Mouse (Mus musculus): ENCODE data around the gene Emp3.
"Not testable (repeated sequence)": the region's sequence is repeated elsewhere in the genome, so short reads cannot be mapped to it uniquely, and the experiment has no call there.

Emp3 gene

GRCm38 (mm10) chr7:45921242-45921621 lies at the start of gene Emp3:
TSS of gene Emp3 (minus strand) at chr7:45921404.
- peak; percentile 81 for DNase-seq (ENCODE audit: low read depth, low spot score)

DNA sequence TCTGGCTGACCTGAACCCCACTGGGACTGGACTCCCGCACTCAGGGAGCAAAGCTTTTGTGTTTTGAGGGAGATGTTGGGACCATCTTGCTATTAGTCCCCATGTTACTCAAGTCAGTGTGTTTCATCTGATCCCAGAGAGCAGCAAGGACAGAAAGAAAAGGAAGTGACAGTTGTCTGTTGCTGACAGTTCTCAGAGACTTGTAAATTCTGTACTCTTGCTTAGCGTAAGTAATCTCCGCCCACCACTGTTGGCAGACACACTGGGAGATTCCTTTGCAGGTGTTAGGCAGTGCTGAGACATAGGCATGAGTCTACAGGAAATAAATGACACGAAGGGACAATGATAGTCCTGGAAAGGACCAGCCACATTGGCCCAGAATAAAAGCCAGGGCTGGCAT lies 35.4 kb upstream of the Emp3 start:
- DNase-seq (ENCODE audit: low read depth, low spot score), result no peak

DNA sequence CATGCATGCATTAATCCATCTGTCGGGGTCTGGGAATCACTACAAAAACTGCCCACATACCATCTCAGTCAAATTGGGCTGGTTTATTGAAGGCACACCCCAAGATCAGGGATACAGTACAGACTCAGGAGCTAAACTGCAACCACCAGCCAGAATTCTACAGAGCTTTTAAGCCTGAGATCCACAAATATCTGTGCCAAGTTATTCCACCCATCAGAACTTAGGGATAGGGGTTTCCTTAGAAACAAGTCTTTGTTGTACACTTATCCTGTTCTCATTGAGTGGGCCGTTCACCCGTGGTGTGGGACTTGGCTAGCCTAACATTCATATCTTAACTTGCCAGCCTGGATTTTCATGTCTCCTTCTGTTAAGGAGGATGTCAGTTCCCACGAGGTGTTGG lies 27.9 kb upstream of the Emp3 start:
- no peak for DNase-seq (ENCODE audit: low read depth, low spot score)

GRCm38 (mm10) chr7:45943280-45943679 lies 22.1 kb upstream of the Emp3 start:
- peak; percentile 33 for DNase-seq (ENCODE audit: low read depth, low spot score)

- DNase-seq (ENCODE audit: low read depth, low spot score), result no peak
Measured at GRCm38 (mm10) chr7:45941986-45942385, 20.8 kb upstream of the Emp3 start.

GRCm38 (mm10) chr7:45939836-45940235 lies 18.6 kb upstream of the Emp3 start:
- no peak for DNase-seq (ENCODE audit: low read depth, low spot score)

DNA sequence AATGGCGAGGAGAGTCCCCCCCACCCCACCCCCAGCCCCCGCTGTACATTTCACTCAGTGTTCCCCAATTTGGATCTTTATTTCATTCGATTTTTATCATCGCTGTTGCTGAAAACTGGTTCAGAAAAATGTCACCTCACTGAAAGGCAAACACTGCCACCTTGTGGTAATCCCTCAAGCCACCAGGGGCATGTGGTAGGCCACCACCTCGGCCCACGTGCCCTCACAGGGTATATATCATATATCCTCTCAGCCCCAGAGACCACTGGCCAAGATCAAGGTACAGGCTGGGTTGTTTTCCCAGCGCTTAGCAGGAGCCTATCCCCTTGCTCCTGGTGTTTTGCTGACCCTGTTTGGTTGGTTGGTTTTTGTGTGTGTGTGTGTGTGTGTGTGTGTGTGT lies 13.9 kb upstream of the Emp3 start:
- peak; percentile 91 for DNase-seq (ENCODE audit: low read depth, low spot score)

DNA sequence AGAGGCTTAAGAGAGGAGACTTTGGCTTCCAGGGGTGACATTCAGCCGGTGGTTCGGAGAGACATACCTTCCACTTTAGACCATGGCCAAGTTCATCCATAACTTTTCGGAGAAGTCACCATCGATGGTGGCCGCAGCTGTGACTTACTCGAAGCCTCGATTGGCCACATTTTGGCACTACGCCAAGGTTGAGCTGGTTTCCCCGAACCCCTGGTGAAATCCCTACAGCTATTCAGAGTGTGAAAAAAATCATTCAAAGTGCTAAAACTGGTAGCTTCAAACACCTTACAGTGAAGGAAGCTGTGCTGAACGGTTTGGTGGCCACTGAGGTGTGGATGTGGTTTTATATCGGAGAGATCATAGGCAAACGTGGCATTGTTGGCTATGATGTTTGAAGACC lies 12.6 kb upstream of the Emp3 start:
- DNase-seq (ENCODE audit: low read depth, low spot score), result not testable (repeated sequence)

GRCm38 (mm10) chr7:45929688-45930087 lies 8.5 kb upstream of the Emp3 start:
- no peak for DNase-seq (ENCODE audit: low read depth, low spot score)

DNA sequence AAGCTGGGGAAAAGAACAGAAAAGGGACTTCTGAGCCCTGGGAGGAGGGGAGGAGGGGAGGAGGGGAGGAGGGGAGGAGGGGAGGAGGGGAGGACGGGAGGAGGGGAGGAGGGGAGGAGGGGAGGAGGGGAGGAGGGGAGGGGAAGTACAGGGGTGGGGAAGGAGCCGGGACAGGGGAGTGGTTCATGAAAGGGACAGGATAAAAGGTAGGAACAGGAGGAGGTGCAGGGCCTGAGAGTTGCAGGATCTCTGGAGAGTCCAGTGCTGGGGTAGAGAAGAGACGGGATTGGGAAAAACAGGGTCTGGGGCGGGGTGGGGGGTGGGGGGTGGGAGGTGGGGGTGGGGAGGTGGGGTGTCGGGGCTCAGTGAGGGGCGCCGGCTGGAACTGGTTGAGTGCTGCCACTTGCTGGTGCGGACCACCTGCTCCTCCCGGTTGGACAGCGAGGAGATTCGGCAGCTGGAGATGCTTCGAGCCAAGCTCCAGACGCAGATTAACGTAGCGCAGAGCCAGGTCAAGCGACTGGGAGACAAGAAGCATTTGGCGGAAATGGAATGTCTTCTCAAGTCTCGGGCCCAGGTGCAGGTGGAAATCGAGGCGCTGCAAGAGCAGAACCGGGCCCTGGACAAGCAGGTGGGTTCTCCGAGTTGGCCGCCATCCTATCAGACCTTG lies 7.6 kb upstream of the Emp3 start:
- DNase-seq (ENCODE audit: low read depth, low spot score), result no peak

- peak; percentile 61 for DNase-seq (ENCODE audit: low read depth, low spot score)
Measured at GRCm38 (mm10) chr7:45924429-45924816, 3.2 kb upstream of the Emp3 start.

DNA sequence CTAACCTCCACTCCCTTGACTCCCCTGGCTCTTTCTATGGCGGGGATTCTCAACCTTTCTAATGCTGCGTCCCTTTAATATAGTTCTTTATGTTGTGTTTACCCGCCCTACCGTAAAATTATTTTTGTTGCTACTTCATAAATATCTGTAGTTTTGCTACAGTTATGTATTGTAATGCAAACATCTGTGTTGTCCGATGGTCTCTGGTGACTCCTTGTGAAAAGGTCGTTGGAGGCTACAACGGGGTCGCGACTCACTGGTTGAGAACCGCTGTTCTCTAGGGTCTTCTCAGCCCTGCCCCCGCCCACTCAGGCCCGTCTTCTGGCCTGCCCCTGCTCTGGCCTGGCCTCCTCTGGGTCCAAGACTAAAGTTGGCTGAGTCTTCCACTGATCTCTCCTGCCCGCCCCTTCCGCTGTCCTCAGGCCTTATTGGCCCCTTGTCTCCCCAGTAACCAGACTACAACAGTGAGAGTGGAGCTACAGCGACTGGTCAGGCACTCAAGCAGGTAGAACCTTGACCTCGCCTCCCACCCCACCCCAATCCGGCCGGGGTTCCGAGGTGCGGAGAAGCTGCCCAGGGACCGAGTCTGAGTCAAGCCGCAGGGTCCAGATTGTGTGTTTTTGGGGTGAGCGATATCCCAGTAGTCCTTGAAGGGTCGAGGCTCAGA lies 2.7 kb upstream of the Emp3 start, which contains the start of gene Ccdc114:
Gene Ccdc114 (plus strand): TSS at position 311 of the 667 bp plus-strand sequence.
- DNase-seq (ENCODE audit: low read depth, low spot score), result peak; percentile 55

DNA sequence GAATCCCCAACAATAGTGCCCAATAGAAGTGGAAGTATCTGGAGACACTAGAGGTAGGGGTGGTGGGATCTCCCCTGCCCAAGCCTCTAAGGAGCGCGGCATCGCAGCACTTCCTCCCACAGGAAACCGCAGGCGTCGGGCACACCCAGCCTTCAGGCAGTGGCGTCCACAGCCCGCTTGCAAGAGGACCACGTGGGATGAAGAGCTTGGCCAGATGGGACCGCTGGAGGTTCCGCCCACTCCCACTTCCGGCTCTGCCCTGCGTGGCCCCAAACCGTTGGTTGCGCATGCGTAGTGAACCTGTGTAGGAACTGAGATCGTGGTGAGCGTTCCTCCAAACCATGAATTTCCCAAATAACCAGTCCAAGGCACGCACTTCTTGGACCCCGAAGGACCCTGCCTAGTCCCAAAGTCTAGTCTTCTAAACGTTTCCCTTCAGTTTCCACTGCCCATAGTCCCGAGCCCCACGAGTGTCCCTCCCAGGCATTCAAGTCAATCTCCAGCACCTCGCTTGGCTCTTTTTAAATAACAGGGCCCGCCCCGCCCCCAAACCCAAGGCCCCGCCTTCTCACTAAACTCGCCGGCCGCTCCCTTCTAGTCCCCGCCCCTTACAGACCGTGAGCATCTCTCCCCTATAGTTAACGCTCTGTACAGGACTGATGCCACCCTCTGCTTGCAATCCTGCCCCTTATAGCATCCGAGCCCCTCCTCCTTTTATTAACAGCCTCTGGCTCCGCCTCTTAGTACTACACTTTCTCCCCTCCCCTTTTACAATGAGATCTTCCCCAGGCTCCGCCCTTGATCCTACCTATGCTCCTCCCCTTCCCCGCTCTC lies 1.9 kb upstream of the Emp3 start:
- peak; percentile 98 for DNase-seq (ENCODE audit: low read depth, low spot score)

GRCm38 (mm10) chr7:45921950-45922600 lies 871 bp upstream of the Emp3 start:
- DNase-seq (ENCODE audit: low read depth, low spot score), result no peak

GRCm38 (mm10) chr7:45920583-45921241 lies 492 bp downstream of the Emp3 start:
- DNase-seq (ENCODE audit: low read depth, low spot score), result peak; percentile 48

GRCm38 (mm10) chr7:45919761-45920160 lies 1.4 kb downstream of the Emp3 start:
- peak; percentile 27 for DNase-seq (ENCODE audit: low read depth, low spot score)

- peak; percentile 65 for DNase-seq (ENCODE audit: low read depth, low spot score)
Measured at GRCm38 (mm10) chr7:45919083-45919671, 2.0 kb downstream of the Emp3 start.

GRCm38 (mm10) chr7:45917926-45918325 lies 3.3 kb downstream of the Emp3 start:
- DNase-seq (ENCODE audit: low read depth, low spot score), result no peak

- DNase-seq (ENCODE audit: low read depth, low spot score), result no peak
Measured at GRCm38 (mm10) chr7:45917004-45917704, 4.0 kb downstream of the Emp3 start.

Measured in CD4-positive, CD25-positive, alpha-beta regulatory T cell, adult 2 months (primary cell).